8 mouse cellular contexts compared by ENCODE assay signal in the genomic region with DNA sequence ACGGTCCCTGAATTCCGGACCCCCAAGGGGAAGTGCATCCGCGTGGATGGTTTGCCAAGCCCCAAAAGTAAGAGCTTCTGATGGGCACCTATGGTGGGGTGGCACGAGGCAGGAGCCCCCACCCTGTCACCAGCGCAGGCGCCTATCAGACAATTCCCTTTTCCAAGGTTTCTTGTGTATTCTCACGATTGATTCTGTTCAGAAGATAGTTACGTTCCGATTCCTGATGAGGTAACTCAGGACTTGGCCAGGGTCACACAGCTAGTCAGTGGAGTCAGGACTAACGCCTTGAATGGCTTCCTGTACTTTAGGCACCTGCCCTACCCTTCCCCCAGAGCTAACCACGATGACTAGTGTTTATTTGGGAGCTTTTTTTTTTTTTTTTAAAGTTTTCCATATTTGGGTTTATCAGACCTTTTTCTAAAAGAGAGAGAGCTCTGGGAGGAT. TPM values are rescaled to one million over a fixed set of nuclear protein-coding genes. Genes with fewer than 3 reads are reported as not detected.
DNase-seq lines count a peak whose midpoint lies in the region; ATAC-seq and TF ChIP-seq lines count a peak whose summit lies in the region.

No protein-coding gene starts in this region.

- peak overlapping the region; percentile 90 for H3K27ac ChIP-seq in lung, embryonic 15.5 days
- peak overlapping the region; percentile 37; the same call in 1 of the 2 replicates for H3K27ac ChIP-seq in heart, postnatal 0 days (ENCODE audit: low read depth)
- H3K27ac ChIP-seq in stomach, embryonic 15.5 days: peak overlapping the region; percentile 77
- H3K27ac ChIP-seq in kidney, adult 2 months (ENCODE audit: insufficient read depth, low read depth, low read length): no peak overlapping the region

- 71% methylated on average over 12 of the region's 12 CpGs for WGBS in lung, embryonic 15.5 days
- WGBS in heart, postnatal 0 days: 78% methylated on average over 12 of the region's 12 CpGs
- 71% methylated on average over 12 of the region's 12 CpGs for WGBS in stomach, embryonic 15.5 days
- WGBS in kidney, adult 2 months: 74% methylated on average over 12 of the region's 12 CpGs

- H3K27me3 ChIP-seq in lung, embryonic 15.5 days: no peaks in the 10 kb centered on the region
- H3K27me3 ChIP-seq in heart, postnatal 0 days (ENCODE audit: control insufficient read depth, insufficient read depth, low read length): no peaks in the 10 kb centered on the region
- H3K27me3 ChIP-seq in stomach, embryonic 15.5 days (replicated peaks): no peaks in the 10 kb centered on the region
- H3K27me3 ChIP-seq in kidney, adult 2 months (replicated peaks; ENCODE audit: control insufficient read depth, insufficient read depth, low read length): no peaks in the 10 kb centered on the region

- H3K36me3 ChIP-seq in lung, embryonic 15.5 days: no peaks in the 10 kb centered on the region
- no peaks in the 10 kb centered on the region for H3K36me3 ChIP-seq in heart, postnatal 0 days (replicated peaks; ENCODE audit: control insufficient read depth, insufficient read depth, low read length)
- no peaks in the 10 kb centered on the region for H3K36me3 ChIP-seq in stomach, embryonic 15.5 days
- no peaks in the 10 kb centered on the region for H3K36me3 ChIP-seq in kidney, adult 2 months (ENCODE audit: control insufficient read depth, insufficient read depth, low read length)

- TF ChIP-seq EP300 in heart, postnatal 0 days (IDR thresholded peaks at IDR 0.05; ENCODE audit: low read depth): no peak

- DNase-seq in lung, postnatal 14 days: no peak
- DNase-seq in MEL-GATA-1-ER (ENCODE audit: extremely low read depth, low read depth): peak; percentile 58
- no peak for DNase-seq in heart, postnatal 0 days (ENCODE audit: low spot score)
- DNase-seq in cerebellum, postnatal 36 days: no peak
- DNase-seq in adrenal gland, postnatal 10 days: no peak
- no peak for DNase-seq in kidney, adult 2 months

- H3K9me3 ChIP-seq in lung, embryonic 15.5 days: no peaks in the 10 kb centered on the region
- no peaks in the 10 kb centered on the region for H3K9me3 ChIP-seq in heart, postnatal 0 days (replicated peaks; ENCODE audit: control insufficient read depth, low read length)
- H3K9me3 ChIP-seq in stomach, embryonic 15.5 days: no peaks in the 10 kb centered on the region

- no peak for ATAC-seq in lung, embryonic 15.5 days (ENCODE audit: borderline replicate concordance, extremely low read depth, low FRiP score, low TSS enrichment)
- ATAC-seq in heart, postnatal 0 days (ENCODE audit: insufficient read depth, low read depth): no peak
- ATAC-seq in stomach, embryonic 15.5 days (ENCODE audit: insufficient read depth, low FRiP score, low read depth): no peak

- no peak for TF ChIP-seq POLR2A in kidney, adult 2 months (IDR thresholded peaks at IDR 0.05; ENCODE audit: low read depth, low read length)

- H3K4me2 ChIP-seq in lung, embryonic 15.5 days: no peak overlapping the region
- peak overlapping the region; percentile 8; the same call in 1 of the 2 replicates for H3K4me2 ChIP-seq in heart, postnatal 0 days (ENCODE audit: low read depth, low read length)
- H3K4me2 ChIP-seq in stomach, embryonic 15.5 days: no peak overlapping the region

- no peak overlapping the region for H3K9ac ChIP-seq in lung, embryonic 15.5 days
- no peak overlapping the region for H3K9ac ChIP-seq in heart, postnatal 0 days (replicated peaks; ENCODE audit: low read depth, low read length)
- no peak overlapping the region for H3K9ac ChIP-seq in stomach, embryonic 15.5 days

- H3K4me3 ChIP-seq in lung, embryonic 15.5 days: no peak overlapping the region
- H3K4me3 ChIP-seq in heart, postnatal 0 days (ENCODE audit: low read depth, low read length): no peak overlapping the region
- H3K4me3 ChIP-seq in stomach, embryonic 15.5 days (replicated peaks): no peak overlapping the region
- no peak overlapping the region for H3K4me3 ChIP-seq in kidney, adult 2 months (ENCODE audit: insufficient read depth, low read depth, low read length)

- TF ChIP-seq CTCF in heart, postnatal 0 days (IDR thresholded peaks at IDR 0.05; ENCODE audit: low read depth): no peak
- TF ChIP-seq CTCF in kidney, adult 2 months (conservative IDR thresholded peaks at IDR 0.05; ENCODE audit: insufficient read depth, insufficient read length, low read depth, low read length): no peak

- H3K4me1 ChIP-seq in lung, embryonic 15.5 days: peaks cover 79% of the 10 kb centered on the region
- peaks cover 20% of the 10 kb centered on the region for H3K4me1 ChIP-seq in heart, postnatal 0 days (ENCODE audit: control insufficient read depth, insufficient read depth)
- H3K4me1 ChIP-seq in stomach, embryonic 15.5 days: peaks cover 68% of the 10 kb centered on the region
- H3K4me1 ChIP-seq in kidney, adult 2 months (ENCODE audit: control insufficient read depth, insufficient read depth, low read length): peaks cover 11% of the 10 kb centered on the region; the same call in 1 of the 2 replicates

RNA-seq across cellular contexts. Expression of a gene that starts 6.3 kb away (rescaled TPM):
- polyA plus RNA-seq in lung, embryonic 15.5 days (2015; fragmentation: Nextera tagmentation; extraction: Ambion mirVana): 13.7 and 16.1 TPM in 2 replicates
- total RNA-seq in heart, postnatal 0 days (2014; rRNA removed; ENCODE audit: low replicate concordance): 6.4 and 6.9 TPM in 2 replicates
- polyA plus RNA-seq in heart, postnatal 0 days (2015; fragmentation: Nextera tagmentation; extraction: Ambion mirVana): 2.4 and 2.6 TPM in 2 replicates
- 8.6 and 11.4 TPM in 2 replicates for polyA plus RNA-seq in stomach, embryonic 15.5 days (2015; fragmentation: Nextera tagmentation; extraction: Ambion mirVana)
- total RNA-seq in adrenal gland, postnatal 10 days (2021): 10 to 100 TPM in 1 of 2 experiments, 1 to 10 TPM in 1; 7.9 to 14.8 TPM
- polyA plus RNA-seq in kidney, adult 2 months (2012; rRNA removed): 2.1 and 2.2 TPM in 2 replicates

RNA-seq across cellular contexts. Expression of a gene that starts 27.7 kb away (rescaled TPM):
- 6.5 and 8.1 TPM in 2 replicates for polyA plus RNA-seq in lung, embryonic 15.5 days (2015; fragmentation: Nextera tagmentation; extraction: Ambion mirVana)
- total RNA-seq in heart, postnatal 0 days (2014; rRNA removed; ENCODE audit: low replicate concordance): 2.9 and 3.2 TPM in 2 replicates
- 1.7 and 2.0 TPM in 2 replicates for polyA plus RNA-seq in heart, postnatal 0 days (2015; fragmentation: Nextera tagmentation; extraction: Ambion mirVana)
- 6.4 and 7.8 TPM in 2 replicates for polyA plus RNA-seq in stomach, embryonic 15.5 days (2015; fragmentation: Nextera tagmentation; extraction: Ambion mirVana)
- 1 to 10 TPM; 5.0 to 7.9 TPM for total RNA-seq in adrenal gland, postnatal 10 days (2021)
- polyA plus RNA-seq in kidney, adult 2 months (2012; rRNA removed): 5.7 and 7.0 TPM in 2 replicates

RNA-seq across cellular contexts. Expression of a gene that starts 35.2 kb away (rescaled TPM):
- 498 and 529 TPM in 2 replicates for polyA plus RNA-seq in lung, embryonic 15.5 days (2015; fragmentation: Nextera tagmentation; extraction: Ambion mirVana)
- 238 and 259 TPM in 2 replicates for total RNA-seq in heart, postnatal 0 days (2014; rRNA removed; ENCODE audit: low replicate concordance)
- polyA plus RNA-seq in heart, postnatal 0 days (2015; fragmentation: Nextera tagmentation; extraction: Ambion mirVana): 169 and 188 TPM in 2 replicates
- 274 and 292 TPM in 2 replicates for polyA plus RNA-seq in stomach, embryonic 15.5 days (2015; fragmentation: Nextera tagmentation; extraction: Ambion mirVana)
- 100 to 1,000 TPM in 1 of 2 experiments, 10 to 100 TPM in 1; 97.2 to 110 TPM for total RNA-seq in adrenal gland, postnatal 10 days (2021)
- 259 and 289 TPM in 2 replicates for polyA plus RNA-seq in kidney, adult 2 months (2012; rRNA removed)
